Mouse (Mus musculus): ENCODE data around the gene Tuba8.

The Tuba8 gene

GRCm38 (mm10) chr6:121197807-121198365 lies 12.6 kb upstream of the Tuba8 start:
- no peak for DNase-seq

GRCm38 (mm10) chr6:121200458-121200857 lies 10.0 kb upstream of the Tuba8 start:
- no peak for DNase-seq

- no peak for DNase-seq
Observed at GRCm38 (mm10) chr6:121202026-121202425, 8.5 kb upstream of the Tuba8 start.

GRCm38 (mm10) chr6:121206481-121206880 lies 4.0 kb upstream of the Tuba8 start:
- DNase-seq: no peak

GRCm38 (mm10) chr6:121209584-121209983 lies 912 bp upstream of the Tuba8 start:
- no peak for DNase-seq

GRCm38 (mm10) chr6:121210926-121211289 lies 412 bp downstream of the Tuba8 start:
- no peak for DNase-seq

GRCm38 (mm10) chr6:121211743-121212142 lies 1.2 kb downstream of the Tuba8 start:
- DNase-seq: no peak

GRCm38 (mm10) chr6:121212988-121213387 lies 2.5 kb downstream of the Tuba8 start:
- no peak for DNase-seq

- no peak for DNase-seq
Observed at GRCm38 (mm10) chr6:121214221-121214620, 3.7 kb downstream of the Tuba8 start.

GRCm38 (mm10) chr6:121214667-121215330 lies 4.3 kb downstream of the Tuba8 start:
- no peak for DNase-seq

GRCm38 (mm10) chr6:121215336-121215735 lies 4.8 kb downstream of the Tuba8 start:
- DNase-seq: no peak

- no peak for DNase-seq
Observed at GRCm38 (mm10) chr6:121215896-121216295, 5.4 kb downstream of the Tuba8 start.

- no peak for DNase-seq
Observed at GRCm38 (mm10) chr6:121216589-121217255, 6.2 kb downstream of the Tuba8 start.

- no peak for DNase-seq
Observed at GRCm38 (mm10) chr6:121218002-121218401, 7.5 kb downstream of the Tuba8 start.

GRCm38 (mm10) chr6:121219406-121219805 lies 8.9 kb downstream of the Tuba8 start:
- no peak for DNase-seq

GRCm38 (mm10) chr6:121220181-121220580 lies 9.7 kb downstream of the Tuba8 start:
- no peak for DNase-seq

- DNase-seq: no peak
Observed at GRCm38 (mm10) chr6:121221876-121222597, 11.5 kb downstream of the Tuba8 start.

- DNase-seq: no peak
Observed at GRCm38 (mm10) chr6:121223001-121223400, 12.5 kb downstream of the Tuba8 start.

- no peak for DNase-seq
Observed at GRCm38 (mm10) chr6:121224067-121224466, 13.6 kb downstream of the Tuba8 start.

GRCm38 (mm10) chr6:121224993-121225392 lies 14.5 kb downstream of the Tuba8 start:
- no peak for DNase-seq

- no peak for DNase-seq
Observed at GRCm38 (mm10) chr6:121226043-121226442, 15.5 kb downstream of the Tuba8 start.

- no peak for DNase-seq
Observed at GRCm38 (mm10) chr6:121226744-121227143, 16.2 kb downstream of the Tuba8 start.

- no peak for DNase-seq
Observed at GRCm38 (mm10) chr6:121228421-121228820, 17.9 kb downstream of the Tuba8 start.

GRCm38 (mm10) chr6:121232652-121233051 lies 22.2 kb downstream of the Tuba8 start:
- DNase-seq: no peak
